Mouse (Mus musculus): Measurements from ENCODE around the gene Uqcrc2. TPM values are rescaled to one million over a fixed set of nuclear protein-coding genes. Genes with fewer than 3 reads are reported as not detected.

Uqcrc2 gene
- 175 and 189 TPM in 2 replicates for polyA plus RNA-seq (2012; rRNA removed)

GRCm38 (mm10) chr7:120634711-120635361, at the start of gene Uqcrc2:
Uqcrc2 (plus strand) TSS chr7:120635176.

GRCm38 (mm10) chr7:120670153-120670875, 35.3 kb downstream of the Uqcrc2 start, which contains the start of gene Pdzd9:
Pdzd9 (minus strand) TSS chr7:120670343.

GRCm38 (mm10) chr7:120677001-120677643, 42.1 kb downstream of the Uqcrc2 start, which contains the start of gene Mosmo:
Mosmo (plus strand) TSS chr7:120677618.

Other genes with a start within 250 kb of the Uqcrc2 start
- gene Abca16, start 225.5 kb upstream of the Uqcrc2 start, polyA plus RNA-seq (2012; rRNA removed) = not detected in 2 replicates
- 0.26 and 0.28 TPM in 2 replicates for gene Pdzd9, start 35.2 kb downstream of the Uqcrc2 start, polyA plus RNA-seq (2012; rRNA removed)
- 30.9 and 31.0 TPM in 2 replicates for gene Mosmo, start 42.4 kb downstream of the Uqcrc2 start, polyA plus RNA-seq (2012; rRNA removed)
- gene Vwa3a, start 104.1 kb downstream of the Uqcrc2 start, polyA plus RNA-seq (2012; rRNA removed) = 2.7 and 3.5 TPM in 2 replicates
- gene Gm5737, start 177.2 kb downstream of the Uqcrc2 start, polyA plus RNA-seq (2012; rRNA removed) = 0.18 and 0.20 TPM in 2 replicates
- 27.7 and 32.9 TPM in 2 replicates for gene Eef2k, start 207.7 kb downstream of the Uqcrc2 start, polyA plus RNA-seq (2012; rRNA removed)

Data from central nervous system, embryonic 14 days (tissue).